Mouse (Mus musculus): ENCODE measurements around the gene Ccsap.

Ccsap gene

DNA sequence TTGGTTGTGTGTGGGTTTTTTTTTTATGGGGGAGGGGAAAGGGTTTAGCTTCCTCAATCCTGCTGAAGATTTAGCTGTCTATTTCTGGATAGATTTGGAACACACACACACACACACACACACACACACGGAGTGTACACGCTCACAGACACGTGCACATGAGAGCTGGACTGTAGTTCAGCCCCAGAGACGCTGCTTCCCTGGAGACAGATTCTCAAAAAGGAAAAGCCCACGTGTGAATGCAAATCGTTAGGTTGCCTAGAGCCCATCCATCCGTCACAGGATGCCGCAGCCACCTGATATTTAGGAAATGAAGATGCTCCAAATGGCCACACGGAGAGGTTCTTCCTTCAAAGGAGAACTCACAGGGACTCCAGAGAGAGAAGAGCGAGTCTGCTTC is 20.3 kb upstream of the Ccsap start:
- 29% methylated on average over 10 of the region's 10 CpGs for WGBS

DNA sequence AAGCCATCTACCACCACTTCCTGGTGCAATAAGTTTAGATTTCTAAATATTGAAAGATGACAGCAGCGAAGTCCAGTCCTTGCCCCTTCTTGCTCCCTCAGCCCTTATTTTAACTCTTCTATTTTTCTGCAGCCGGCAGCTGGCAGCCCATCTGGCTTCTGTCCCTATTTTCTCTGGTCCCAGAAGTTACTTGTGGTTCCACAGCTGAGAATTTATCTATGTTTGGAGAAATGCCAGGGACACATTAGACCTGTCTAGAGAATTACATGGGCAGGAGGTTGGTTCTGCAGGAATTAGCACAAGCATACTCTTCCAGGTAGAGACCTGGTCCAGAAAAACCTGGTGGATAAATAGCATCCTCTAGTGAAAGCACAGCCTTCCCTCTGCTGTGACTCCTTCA is 17.9 kb upstream of the Ccsap start:
- 31% methylated on average over 2 of the region's 2 CpGs for WGBS

DNA sequence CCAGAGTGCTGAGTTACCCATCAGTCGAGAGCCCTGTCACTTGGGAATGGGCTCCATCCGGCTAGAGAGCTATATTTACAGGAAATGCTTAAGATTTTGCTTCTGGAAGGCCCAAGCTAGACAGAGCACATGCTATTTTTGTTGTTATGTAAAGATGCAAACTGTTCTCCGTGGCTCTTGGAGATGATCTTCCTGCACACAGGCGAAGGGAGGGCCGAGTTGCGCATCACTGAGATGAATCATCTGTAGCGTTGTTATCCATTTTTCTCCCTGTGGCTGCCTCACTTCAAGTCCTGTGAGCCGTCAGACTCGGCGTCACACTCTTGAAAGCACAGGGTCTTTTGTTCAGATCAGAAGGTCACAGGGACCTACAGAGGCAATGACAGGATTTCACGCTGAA is 14.3 kb upstream of the Ccsap start:
- 42% methylated on average over 11 of the region's 11 CpGs for WGBS

DNA sequence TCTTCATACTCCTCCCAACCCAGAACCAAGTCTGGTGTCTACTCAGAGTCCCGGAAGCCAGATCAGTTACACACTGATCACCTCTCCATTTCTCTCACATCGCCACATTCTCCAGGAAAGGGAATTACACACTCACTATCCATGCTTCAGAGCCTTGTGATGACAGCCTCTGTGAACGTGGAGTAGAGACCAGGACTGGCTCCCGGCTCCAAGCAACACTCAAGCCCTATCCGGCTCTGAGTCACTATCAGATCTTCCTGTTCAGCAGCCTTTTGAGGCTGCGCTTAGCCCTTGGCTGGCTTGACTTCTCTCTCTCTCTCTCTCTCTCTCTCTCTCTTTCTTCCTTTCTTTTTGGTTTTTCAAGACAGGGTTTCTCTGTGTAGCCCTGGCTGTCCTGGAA is 13.4 kb upstream of the Ccsap start:
- 77% methylated on average over 6 of the region's 6 CpGs for WGBS

DNA sequence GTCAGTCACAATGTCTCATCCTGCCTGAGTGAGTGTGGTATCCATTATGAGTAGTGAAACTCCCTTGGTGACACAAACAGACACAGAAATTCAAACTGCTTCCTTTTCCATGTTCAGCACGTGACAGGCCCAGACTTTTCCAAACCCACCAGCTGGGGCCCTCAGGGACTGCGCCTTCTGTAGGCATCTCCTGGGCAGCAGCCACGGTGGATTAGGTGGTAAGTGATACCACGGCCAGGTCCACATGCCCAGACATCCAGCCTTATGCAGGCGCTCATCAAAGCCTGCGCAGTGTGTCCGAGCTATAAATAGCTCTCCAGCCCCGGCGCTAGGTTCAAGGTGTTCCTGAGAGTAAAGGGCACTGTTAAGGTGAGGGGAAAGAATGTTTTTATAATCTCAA is 12.0 kb upstream of the Ccsap start:
- 62% methylated on average over 9 of the region's 9 CpGs for WGBS

DNA sequence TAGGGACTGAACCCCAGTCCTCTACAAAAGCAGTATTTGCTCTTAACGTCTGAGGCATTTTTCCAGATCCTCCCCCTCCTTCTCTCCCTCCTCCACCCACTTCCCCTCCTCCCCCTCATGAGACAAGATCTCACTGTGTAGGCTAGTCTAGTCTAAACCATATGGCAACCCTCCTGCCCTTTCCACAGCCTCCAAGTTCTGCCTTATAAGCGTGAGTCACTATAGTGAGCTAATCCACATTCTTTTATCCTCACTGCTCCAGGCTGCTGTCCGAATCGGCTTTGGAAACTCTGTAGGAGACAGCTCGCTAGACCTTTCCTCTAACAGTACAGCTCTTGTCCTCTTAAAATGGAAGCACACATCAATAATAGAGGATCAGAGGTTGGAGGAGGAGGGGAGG is 7.0 kb upstream of the Ccsap start:
- WGBS = 13% methylated on average over 5 of the region's 5 CpGs

DNA sequence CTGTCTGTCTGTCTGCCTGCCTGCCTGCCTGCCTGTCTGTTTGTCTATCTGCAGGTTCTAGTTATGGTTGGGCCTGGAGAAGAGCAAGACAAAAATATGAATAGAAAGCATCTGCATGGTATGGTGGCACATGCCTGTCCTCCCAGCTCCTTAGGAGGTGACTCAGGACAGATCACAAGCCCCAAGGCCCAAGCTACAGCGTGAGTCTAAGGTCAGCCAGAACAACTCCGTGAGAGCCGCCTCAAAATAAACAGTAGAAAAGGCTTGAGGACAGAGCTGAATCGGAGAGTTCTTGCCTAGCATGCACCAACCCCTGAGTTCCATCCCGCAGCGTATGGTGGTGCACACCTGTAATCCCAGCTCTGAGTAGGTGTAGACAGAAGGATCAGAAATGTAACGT is 5.8 kb upstream of the Ccsap start:
- 90% methylated on average over 7 of the region's 7 CpGs for WGBS

DNA sequence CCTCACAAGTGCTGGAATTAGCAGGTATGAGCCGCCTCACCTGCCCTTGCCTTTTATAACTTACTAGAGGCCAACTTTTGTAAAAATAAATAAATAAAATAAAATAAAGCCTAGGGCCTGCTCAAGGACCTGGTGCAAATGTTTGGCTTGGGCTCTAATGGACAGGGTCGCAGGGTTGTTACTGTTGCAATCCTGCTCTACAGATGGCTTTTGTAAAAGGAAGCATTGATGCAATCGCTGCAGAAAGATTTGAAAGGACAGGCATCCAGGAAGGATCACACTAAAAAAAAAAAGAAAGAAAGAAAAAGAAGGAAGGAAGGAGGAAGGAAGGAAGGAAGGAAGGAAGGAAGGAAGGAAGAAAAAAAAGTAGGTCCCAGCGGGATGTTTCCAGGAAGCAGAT is 377 bp upstream of the Ccsap start:
- WGBS = 72% methylated on average over 4 of the region's 4 CpGs

DNA sequence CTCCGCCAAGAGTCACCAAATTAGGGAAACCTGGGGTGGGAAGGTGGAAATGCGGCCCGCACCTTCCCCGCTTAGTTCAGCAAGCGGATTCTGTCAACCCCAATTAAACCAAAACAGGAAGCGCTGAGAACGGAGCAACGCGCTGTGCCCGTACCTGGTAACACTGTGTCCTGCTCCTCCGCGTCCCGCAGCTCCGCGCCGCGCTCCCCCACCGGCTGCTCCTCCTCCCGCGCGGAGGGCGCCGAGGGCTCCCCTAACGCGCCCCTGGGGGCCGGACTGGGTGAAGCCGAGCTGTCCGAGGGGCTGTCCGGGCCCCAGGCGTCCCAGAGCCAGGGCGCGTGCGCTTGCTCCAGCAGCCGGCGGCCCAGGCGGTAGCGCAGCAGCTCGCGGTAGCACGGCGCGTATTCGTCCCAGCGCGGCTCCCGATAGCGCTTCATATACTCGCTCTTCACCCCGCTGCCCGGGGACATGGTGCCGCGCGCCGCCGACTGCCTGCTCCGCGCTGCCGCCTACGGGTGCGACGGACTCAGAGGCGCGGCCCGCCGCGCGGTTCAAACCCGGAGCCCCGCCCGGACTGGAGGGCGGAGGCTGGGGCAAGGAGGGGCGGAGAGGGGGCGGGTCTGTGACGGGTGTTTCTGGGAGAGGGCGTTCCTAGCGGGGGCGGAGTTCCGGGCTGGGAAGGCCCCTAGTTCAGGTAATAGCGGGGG is 915 bp downstream of the Ccsap start:
- under 1% methylated on average over 74 of the region's 79 CpGs for WGBS

DNA sequence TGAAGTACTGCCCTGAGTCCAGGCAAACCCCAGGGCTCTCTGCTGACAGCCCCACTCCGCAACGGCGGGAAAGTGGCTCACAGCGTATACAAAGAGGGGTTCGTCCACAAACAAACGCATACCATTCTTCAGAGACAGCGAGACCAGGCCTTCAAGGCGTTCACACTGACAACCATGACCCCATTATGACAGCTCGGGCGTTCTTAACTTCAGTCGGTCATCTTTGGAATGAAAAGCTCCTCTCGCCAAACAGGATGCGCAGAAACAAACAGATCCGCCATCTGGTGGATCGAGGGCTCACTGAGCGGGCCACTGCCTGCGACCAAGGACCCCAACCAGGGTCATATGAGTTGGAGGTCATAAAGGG is 1.5 kb downstream of the Ccsap start:
- 2% methylated on average over 17 of the region's 17 CpGs for WGBS

DNA sequence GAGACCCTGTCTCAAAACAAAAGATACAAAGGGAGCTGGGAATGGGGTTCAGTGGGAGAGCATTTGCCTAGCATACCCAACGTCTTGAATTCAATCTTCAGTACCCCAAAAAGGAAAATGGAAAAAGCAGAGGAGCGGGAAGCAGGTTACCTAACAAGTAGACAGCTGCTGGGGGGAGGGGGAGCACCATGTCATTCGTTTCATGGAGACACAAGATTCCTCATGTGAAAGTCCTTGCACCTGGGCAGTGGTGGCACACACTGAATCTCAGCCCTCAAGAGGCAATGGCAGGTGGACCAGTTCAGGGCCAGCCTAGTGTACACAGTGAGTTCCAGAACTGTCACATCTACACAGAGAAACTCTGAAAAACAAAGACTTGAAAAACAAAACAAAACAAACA is 2.6 kb downstream of the Ccsap start:
- 35% methylated on average over 3 of the region's 3 CpGs for WGBS

DNA sequence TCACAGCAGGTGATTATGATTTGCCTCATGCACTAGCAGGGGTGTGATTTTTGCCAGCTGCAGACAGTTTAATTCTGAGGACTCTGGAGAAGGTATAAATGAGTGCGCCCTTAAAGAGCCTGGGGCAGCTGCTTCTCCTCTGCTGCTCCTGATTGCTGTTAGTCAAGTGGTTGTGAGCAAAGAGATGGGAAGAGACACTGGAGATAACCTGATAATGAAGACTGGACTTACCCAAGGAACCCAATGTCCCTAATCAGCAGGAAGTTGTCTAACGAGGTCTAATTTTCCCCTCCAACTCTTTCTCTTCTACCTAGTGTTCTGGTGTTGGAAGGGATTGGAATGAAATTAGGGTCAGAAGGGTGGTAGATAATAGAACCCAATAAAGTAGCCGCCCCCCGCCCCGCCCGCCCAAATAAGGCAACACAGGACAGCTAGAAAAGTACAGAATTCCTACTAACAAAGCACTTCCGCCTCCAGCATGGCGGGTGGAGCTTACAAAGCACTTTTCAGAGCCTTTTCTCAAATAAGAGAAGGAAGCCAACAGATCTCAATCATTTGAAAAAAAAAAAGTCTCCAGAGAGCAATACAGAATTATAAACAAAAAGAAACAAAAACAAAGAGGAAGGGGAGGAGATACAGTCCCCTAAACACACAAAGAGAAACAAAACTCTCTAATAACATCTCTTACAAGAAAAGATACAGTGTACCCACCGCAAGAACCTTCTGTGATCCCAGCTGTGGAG is 5.1 kb downstream of the Ccsap start:
- WGBS = 72% methylated on average over 9 of the region's 9 CpGs

DNA sequence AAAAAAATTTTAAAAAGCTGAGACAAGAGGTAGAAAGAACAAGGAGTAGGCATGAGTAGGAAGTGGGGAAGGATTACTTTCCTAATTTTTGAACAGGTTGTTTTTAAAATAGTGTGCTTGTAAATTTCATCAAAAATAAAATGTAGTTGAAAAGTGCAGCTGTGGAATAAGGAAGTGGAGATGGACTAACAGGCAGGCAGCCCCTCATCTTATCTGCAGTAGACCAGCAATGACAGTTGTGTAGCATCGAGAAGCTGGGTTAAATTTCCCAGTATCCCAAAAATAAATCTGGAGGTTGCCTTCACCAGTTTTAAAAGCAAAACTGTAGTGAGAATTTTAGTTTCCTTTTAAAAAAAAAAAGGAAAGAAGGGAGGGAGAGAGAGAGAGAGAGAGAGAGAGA is 5.8 kb downstream of the Ccsap start:
- 41% methylated on average over 1 of the region's 1 CpGs for WGBS

DNA sequence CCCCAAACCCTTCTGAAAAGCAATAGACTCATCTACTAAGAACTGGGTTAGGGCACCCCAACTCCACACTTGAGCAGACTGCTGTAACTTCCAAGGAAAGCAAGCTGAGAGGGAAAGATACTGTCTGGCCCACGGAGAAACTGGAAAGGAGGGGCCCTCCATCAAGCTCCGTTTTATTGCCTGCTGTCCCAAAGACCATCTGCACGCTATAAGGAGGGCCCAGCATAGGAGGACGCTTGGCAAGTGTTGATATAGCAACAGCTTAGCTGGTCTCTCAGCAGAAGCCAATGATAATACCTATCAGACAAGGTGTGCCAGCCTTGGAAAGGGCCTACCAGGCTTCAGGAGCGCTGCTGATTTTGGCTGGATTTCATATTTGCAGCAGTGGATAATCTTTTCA is 8.4 kb downstream of the Ccsap start:
- 39% methylated on average over 5 of the region's 5 CpGs for WGBS

DNA sequence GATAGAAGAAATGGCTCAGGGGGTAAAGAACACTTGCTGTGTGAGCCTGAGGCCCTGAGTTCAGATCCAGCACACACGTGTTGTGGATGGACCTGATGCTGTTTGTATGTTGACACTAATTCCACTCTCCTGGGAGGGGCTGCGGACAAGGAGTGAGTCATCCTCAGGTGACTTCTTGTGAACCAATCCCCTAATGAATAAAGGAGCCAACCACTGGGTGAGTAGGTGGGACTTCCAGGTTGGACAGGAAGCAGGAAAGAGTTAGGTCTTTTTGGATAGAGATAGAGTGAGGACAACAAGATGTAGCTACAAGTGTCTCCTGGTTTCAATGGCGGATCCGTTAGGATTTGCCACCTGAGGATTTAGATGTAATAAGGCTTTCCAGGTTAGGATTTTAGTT is 10.7 kb downstream of the Ccsap start:
- 82% methylated on average over 4 of the region's 4 CpGs for WGBS

DNA sequence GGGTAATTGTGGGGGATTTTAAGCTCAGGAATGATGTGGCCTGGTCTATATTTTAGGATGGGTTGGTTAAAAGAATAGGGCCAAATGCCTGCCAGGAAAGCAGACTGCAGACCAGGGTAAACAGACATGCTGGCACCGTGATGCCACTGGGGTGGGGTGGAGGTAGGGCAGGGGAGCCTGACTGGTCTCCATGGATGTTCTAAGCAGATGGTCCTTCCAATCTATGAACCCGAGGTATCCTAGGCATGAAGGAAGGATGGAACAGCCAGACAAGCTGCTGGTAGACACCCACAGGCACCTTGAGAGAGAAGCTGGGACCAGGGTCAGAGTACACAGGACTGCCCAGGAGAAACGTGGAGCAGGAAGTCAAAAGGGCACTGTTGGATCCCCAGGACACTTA is 12.5 kb downstream of the Ccsap start:
- WGBS = 41% methylated on average over 3 of the region's 3 CpGs

DNA sequence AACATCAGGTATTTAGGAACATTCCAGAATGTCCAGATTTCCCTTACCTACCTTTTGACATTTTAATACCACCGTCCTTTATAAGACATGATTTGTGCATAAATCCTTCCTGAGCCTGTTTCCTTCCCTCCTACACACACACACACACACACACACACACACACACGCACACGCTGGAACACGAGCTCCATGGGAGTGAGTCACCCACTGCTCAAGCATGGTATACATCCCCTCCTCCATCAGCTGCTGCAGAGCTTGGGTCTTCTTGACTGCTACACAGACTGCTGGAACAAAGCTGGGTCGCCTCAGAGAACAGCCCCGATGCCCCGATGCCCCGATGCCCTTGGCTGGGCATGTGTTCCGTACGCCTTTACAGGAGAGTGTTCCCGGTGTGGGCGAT is 13.5 kb downstream of the Ccsap start:
- 44% methylated on average over 12 of the region's 12 CpGs for WGBS

DNA sequence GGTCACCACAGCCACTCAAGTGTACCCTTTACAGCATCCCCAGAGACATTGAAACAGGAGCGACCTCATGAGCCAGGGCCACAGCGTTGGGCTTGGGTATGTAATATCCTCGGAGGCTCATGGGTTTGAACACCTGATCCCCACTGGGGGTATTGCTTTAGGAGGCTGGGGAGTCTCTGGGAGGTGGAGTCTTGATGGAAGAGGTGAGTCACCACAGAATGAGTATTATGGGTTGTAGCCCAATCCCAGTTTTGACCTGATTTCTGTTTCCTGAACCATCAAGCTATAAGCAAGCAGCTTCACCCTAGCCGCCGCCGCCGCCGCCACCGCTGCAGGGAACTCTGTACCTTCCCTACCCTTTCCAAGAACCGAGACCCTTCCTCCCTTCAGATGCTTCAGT is 14.0 kb downstream of the Ccsap start:
- 84% methylated on average over 10 of the region's 10 CpGs for WGBS

DNA sequence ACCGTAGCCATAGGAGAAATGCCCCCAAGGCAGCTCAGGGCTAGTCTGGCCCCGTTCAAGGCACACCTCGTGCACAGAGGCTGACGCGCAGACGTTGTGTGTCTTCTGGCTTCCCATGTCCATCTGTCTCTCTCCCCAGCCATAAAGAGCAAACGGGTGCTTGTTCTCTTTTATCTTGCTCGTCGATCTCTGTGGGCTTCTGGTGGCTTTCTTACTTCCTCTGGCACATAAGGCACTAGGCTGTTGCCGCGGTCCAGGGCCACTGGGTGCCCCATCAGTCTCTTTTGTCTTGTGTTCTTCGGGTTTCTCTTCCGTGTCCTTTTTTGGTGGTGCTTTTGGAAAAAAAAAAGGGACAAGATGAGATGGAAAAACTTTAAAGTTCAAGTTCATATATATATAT is 14.9 kb downstream of the Ccsap start:
- 64% methylated on average over 13 of the region's 13 CpGs for WGBS

DNA sequence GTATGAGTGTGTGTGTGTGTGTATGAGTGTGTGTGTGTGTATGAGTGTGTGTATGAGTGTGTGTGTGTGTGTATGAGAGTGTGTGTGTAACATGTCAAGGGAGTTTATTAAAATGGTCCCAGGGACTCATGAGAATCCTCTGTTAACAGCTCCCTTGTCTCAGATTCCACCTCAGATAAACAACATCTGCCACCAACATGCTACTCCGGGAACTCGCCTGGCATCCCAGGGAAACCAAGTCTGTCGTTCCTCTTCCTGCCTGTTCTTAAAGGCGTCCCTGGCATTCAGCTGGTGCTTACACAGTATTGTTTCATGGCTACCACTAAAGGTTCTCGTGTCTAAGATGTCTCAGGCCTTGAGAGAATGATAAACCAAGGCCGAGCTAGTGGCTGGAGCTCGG is 15.7 kb downstream of the Ccsap start:
- 55% methylated on average over 7 of the region's 7 CpGs for WGBS

DNA sequence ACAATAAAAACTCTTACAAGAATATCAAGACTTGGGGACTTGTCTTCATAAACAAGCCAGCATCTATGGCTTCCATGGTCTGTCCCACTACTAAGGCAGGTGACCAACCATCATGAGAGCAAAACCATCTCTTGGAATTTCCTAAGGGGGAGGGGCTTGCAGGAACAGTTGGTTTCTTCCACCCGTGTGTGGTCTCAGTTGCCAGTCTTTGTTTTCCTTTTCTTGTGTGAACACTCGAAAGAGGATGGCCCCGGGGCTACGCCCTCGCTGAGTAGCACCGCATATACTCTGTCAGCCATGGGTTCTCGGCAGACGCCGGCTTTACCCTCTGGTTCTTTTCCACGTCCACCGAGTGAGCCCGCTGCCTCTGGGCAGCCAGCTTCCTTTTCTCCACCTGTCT is 17.9 kb downstream of the Ccsap start:
- 64% methylated on average over 12 of the region's 12 CpGs for WGBS

DNA sequence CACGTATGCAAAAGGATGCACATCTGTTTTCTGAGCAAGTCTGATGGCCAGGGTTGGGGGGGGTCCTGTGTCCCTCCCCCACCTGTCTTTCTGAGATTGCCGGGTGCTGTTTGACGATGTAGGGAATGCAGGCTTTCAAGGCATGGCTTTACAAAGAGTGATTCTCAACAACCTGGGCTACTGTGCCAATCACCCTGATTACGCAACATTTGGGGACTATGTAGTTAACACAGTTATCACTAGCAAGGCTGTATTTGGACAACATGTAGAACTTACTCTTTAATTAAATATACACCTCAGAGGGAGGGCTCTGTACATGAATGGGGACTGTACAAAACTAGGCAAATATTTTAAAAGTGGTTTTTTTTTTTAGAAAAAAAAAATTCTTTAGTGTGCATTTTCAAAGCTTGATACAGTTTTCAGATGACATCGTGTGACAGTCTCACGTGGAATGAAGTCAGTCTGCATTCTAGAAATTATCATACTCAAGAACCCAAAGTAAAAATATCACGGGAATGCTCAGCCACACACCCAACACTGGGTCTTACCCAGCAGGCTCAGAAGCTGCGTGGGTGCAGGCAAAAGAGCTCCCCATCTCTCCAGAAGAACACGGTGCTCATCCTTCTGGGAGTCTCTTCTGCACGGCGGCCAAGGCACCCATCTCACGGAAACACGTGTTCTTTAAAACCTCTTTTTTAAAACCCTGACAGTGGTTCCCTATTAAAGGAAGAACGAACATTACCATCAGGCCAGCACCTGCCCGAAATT is 19.2 kb downstream of the Ccsap start:
- WGBS = 49% methylated on average over 15 of the region's 15 CpGs

DNA sequence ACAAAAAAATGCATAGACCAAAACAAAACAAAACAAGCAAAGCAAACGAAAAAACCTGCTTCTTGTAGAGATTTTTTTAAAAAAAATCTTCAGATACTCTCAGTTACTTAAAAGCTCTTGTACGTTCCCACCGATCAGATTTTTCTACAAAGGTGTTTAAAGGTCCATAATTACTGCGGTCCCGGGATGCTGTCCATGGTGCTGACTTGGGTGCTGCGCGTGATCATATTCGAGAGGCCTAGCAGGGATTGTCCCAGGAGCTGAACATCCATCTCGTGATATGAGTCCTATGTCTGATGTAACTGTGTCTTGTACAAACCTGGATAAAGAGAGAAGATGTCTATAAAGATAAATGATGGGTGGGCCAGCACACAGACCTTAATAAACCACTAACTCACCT is 21.5 kb downstream of the Ccsap start:
- 79% methylated on average over 9 of the region's 9 CpGs for WGBS

Data from cerebral cortex, adult 2 months (tissue).